Mouse (Mus musculus): ENCODE results near the gene Slc27a1.

DNA sequence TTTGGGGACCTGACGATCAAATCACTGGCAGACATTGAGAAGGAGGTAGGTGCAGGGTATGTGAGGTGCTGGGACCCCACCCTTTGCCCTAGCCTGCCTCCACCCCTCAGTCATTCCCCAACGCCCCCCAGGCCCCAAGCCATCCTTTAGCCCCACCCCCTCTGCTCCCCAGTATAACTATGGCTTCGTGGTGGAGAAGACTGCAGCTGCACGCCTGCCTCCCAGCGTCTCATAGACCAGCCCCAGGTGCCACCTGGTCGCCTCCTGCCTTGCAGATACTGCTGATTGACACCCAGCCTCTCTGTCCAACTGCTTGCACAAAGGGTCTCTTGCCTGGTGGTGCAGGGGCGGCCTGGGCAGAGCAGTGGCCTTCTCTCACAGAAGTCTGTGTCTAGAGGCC, 21.1 kb upstream of the Slc27a1 start:
- TF ChIP-seq GATA1 (IDR thresholded peaks at IDR 0.05; ENCODE audit: borderline replicate concordance, low read length) (no peak), FLI1 (IDR thresholded peaks at IDR 0.05; ENCODE audit: low read length) (no peak)

Data from megakaryocyte, embryonic 14.5 days (primary cell).